ENCODE assay signal across 18 mouse cellular contexts in the genomic region with DNA sequence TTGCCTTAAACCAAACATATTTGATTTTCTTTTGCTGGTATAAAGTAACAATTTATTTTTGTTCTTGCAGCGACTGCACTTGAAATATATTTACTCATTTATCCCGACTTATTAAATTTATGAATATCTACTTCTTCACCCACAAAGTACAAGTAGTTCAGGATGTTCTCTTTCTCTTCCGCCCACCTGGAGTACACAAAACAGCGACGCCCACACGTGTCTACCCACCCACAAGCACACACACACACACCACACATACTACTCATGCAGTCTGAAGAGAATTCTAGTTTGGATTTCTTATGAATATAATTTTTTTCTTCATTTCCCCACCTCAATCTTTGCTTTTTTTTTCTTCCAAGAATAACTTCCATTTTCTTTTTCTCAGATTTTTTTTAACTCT. TPM values are rescaled to one million over a fixed set of nuclear protein-coding genes. Genes with fewer than 3 reads are reported as not detected.
DNase-seq lines count a peak whose midpoint lies in the region.
"Had no signal": no experiment of that assay in that cellular context is flagged by ENCODE, and none has a peak within 500 bp of the region (broad histone marks: within the 10 kb centered on the region; RNA-seq: fewer than 3 reads in every experiment).

No protein-coding gene starts in this region.

- peak; percentile 26 to 50 for DNase-seq in left cerebral cortex, postnatal 25 days (ENCODE audit: low spot score in 2 of 2)
- DNase-seq in left cerebral cortex, postnatal 10 days (ENCODE audit: extremely low spot score in 1 of 2, low spot score in 2 of 2): no peak
- peak; percentile 47 to 59 for DNase-seq in right cerebral cortex, adult 2 months (ENCODE audit: low spot score in 2 of 2)
- DNase-seq in right cerebral cortex, postnatal 4 days: no peak
- DNase-seq in brain, adult 2 months (ENCODE audit: low read depth, low spot score): peak; percentile 43
- peak; percentile 31 for DNase-seq in telencephalon, adult 2 months (ENCODE audit: low read depth, low spot score)
- no peak for DNase-seq in kidney, postnatal 14 days
- DNase-seq: adrenal gland, adult 2 months; adrenal gland, postnatal 10 days; adrenal gland, postnatal 25 days; cerebellum, adult 11 months; cerebellum, adult 18-20 months; cerebellum, adult 8-10 months; cerebellum, adult 9-11 months; cerebellum, postnatal 14 days; cerebellum, postnatal 36 days; embryo, embryonic 11 days had no signal

- intact Hi-C loops in left cerebral cortex, postnatal 25 days (cut with DNase I): no loop called here
- intact Hi-C loops in left cerebral cortex, postnatal 10 days (cut with DNase I): no loop called here

RNA-seq across cellular contexts. Expression of gene Cd2, which starts 37.9 kb away (rescaled TPM):
- total RNA-seq in left cerebral cortex, postnatal 25 days (2021): not detected
- total RNA-seq in left cerebral cortex, postnatal 10 days (2021): not detected
- total RNA-seq: MEL had no signal

Comparison
In these comparisons a context has a peak if more than half of its experiments do, and no peak if none do; other contexts are left out.
1. DNase-seq: peak in left cerebral cortex, postnatal 25 days (2 of 2), right cerebral cortex, adult 2 months (2 of 2), brain, adult 2 months (single experiment) and telencephalon, adult 2 months (single experiment); none in left cerebral cortex, postnatal 10 days (0 of 2), right cerebral cortex, postnatal 4 days (single experiment) and kidney, postnatal 14 days (single experiment).